Mouse (Mus musculus) telencephalon, adult 2 months (tissue): ENCODE data around the gene Acoxl.

ENCODE experiments used
- DNase-seq: peaks from one replicate; pipeline ENCODE4 v3.0.0-alpha.2; 2011; ENCODE audit warnings: low read depth, low spot score

Acoxl gene

GRCm38 (mm10) chr2:127838576-127838975 is at the start of gene Acoxl:
Gene Acoxl (plus strand): TSS chr2:127838876.
- DNase-seq = no peak

DNA sequence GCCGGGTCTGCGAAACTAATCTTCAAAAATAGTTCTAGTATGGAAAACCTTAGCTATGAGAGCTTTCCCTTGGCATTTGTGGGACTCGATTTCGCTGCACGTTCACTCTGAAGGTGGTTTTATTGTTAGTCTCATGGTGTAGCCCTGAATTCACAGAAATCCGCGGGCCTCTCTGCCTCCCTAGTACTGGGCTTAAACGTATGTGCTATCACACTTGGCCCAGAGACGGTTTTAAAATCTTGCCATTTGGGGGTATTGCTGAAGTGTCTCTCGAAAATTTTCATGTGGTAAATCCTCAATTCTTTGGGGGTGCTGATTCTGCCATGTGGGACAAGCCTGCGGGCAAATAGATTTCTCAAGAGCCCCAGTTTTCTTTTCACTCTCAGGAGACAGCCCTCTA is 49.5 kb upstream of the Acoxl start:
- peak; percentile 2 for DNase-seq

GRCm38 (mm10) chr2:127789651-127790270 is 48.9 kb upstream of the Acoxl start:
- DNase-seq = no peak

DNA sequence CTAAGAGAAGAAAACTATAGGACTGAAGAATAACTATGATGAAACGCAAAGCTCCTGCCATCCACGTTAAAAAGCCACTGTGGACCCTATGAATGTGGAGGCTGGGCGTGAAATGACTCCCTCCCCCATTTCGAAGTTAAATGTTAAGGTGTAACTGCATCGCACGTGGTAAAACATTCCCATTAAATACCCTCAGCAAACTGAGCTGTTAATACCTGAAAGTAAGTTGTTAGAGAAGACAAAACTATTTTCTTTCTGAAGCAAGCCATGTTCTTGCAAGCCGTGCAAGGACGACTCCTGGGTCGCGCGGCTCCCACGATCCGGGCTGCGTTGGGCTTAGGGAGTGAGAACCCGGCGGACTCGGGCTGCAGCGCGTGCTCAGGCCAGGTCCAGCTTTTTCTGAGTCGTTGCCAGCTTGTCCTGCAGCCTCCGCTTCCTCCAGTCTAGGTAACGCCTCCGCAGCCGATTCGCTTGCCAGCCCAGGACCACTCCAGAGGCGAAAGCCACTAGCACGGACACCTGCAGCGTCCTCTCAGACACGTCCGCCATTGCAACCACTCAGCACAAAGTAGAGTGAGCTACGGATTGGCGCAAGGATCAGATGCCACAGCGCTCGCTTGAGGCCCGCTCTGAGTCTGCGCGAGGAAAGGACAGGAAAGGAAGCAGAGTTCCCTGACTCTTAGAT is 46.6 kb upstream of the Acoxl start, which contains the start of gene Mtln:
Mtln (minus strand) TSS at position 570 of the 685 bp plus-strand sequence.
- DNase-seq = peak; percentile 92

- peak; percentile 80 for DNase-seq
These were observed 7.1 kb upstream of the Acoxl start, which contains the start of gene Bub1 for GRCm38 (mm10) chr2:127831401-127832102. Gene Bub1 (minus strand): TSS chr2:127831865.

GRCm38 (mm10) chr2:127832103-127832832 is 6.4 kb upstream of the Acoxl start:
- DNase-seq = no peak

DNA sequence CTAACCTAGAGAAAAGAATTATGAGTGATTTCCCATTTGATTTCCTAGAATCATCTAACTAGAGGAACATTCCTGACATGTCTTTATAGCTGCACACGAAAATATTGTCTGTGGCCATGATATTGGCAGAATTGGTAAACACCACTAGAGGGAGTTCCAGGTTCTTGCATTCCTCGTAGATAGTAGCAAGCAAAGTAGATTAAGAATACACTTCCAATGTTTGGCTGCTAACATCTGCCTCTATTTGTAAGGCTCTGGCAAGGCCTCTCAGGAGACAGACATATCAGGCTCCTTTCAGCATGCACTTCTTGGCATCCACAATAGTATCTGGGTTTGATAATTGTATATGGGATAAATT is 5.9 kb upstream of the Acoxl start:
- DNase-seq = no peak

GRCm38 (mm10) chr2:127839425-127839824 is 749 bp downstream of the Acoxl start:
- no peak for DNase-seq

DNA sequence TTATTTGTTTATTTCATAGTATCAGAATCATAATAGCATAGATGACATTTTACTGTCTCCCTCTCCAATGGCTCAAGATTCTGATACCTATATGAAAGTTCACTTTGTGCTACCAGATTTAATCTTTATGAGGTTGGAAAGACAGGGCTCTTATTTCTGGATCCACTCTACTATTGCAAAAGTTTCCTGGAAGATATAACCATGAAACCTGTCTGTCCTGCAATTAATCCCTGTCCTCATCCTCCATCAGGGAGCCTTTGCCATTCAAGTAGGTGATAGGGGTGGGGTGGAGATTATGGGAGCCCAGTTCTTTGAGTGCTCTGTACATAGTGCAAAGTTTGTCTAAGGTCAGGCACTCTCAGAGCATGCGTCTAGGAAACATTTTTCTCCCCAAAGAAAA is 2.7 kb downstream of the Acoxl start:
- no peak for DNase-seq

DNA sequence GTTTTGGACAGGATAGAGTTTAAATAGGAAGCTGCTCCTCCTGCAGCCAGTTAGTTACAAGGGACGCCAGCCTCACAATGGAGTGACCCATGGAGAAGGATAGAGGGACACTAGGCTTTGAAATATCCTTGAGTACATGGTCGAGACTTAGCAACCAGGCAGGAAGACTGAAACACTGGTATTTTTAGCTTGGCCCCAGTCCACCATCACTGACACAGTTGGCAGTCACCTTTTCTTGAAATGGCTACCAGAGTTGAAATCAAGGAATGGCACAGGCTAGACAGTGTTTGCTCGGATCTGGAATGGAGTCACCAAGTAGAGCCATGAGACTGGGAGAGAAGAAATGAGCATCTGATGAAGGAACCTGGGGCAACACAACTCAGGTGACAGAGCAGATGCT is 3.7 kb downstream of the Acoxl start:
- no peak for DNase-seq

- DNase-seq = no peak
These were observed 6.8 kb downstream of the Acoxl start for GRCm38 (mm10) chr2:127845346-127845982.

GRCm38 (mm10) chr2:127846008-127846407 is 7.3 kb downstream of the Acoxl start:
- DNase-seq = no peak

- no peak for DNase-seq
These were observed 7.9 kb downstream of the Acoxl start for GRCm38 (mm10) chr2:127846571-127846970.

DNA sequence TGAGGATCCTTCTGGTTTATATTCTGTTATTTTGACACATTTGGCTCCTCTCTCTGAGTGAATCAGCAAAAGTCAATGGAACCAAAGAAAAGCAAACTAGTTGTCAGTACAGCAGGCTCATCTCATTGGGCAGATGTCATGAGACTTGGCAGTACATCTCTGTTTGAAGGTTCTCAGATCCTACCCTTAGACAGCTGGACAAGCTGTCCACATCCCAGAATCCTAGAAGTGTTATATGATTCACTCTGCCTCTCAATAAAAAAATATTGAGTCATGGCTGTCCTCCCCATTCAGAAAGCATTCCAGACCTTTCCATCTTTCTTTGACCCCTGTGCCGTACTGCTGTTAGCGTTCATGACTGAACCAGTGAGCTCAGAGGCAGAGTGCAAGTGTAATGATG is 11.7 kb downstream of the Acoxl start:
- no peak for DNase-seq

- DNase-seq = no peak
These were observed 15.8 kb downstream of the Acoxl start for GRCm38 (mm10) chr2:127854332-127854991.

DNA sequence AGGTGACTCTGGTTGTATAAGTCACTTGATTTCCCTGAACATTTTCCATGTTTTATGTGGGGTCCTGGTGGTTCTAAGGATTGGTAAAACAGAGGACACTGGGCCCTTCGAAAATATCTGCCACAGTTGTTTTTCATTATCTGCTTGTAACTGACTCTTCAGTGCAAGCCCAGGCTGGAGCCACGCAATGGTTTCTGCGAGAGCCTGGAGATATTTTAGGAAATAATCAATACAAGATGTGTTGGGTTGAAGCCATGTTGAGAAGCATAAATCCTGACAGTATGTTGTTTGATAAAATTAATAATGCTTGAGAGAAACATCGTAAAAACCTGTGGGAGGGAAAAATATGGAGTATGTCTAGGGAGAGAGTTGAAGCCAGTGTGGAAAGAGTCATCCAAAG is 25.7 kb downstream of the Acoxl start:
- no peak for DNase-seq

DNA sequence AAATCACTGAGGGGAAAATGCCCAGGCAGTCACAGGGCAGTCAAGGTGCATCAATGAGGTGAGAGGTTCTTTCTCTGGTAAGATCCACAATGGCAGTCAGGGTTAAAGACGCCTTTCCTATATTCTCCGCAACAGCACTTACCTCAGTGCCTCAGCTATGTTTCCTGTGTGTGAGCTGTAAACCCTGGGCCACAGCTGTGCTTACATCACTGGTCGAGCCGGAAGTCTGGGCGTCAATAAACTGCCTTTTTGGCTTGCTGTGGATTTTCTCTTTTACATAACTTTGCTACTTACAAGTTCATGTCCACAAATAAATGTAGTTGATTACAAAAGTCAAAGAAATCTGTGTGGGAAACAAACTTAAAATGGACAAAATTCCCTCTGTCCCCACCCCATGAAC is 42.4 kb downstream of the Acoxl start:
- DNase-seq = no peak

- peak; percentile 32 for DNase-seq
These were observed 50.8 kb downstream of the Acoxl start for GRCm38 (mm10) chr2:127889432-127889831.

- no peak for DNase-seq
These were observed 51.3 kb downstream of the Acoxl start for GRCm38 (mm10) chr2:127889979-127890378.

DNA sequence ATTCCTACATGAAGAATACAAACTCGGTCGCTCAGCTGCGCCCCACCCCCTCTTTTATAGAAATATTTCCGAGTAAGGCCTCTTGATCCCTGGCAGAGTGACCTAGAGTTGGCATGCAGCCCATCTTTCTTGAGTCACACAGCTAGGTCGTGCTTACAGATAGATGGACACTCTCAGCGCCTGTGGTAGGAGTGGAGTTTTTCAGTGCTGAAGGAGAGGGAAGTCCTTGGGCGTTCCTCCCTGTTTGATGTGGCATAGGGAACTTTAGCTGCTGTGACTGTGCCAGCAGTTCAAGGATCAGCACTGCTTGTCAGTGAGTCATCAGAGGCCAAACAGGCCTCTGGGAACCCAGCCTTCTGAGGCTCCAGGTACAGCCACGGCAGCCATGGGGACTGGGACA is 51.9 kb downstream of the Acoxl start:
- no peak for DNase-seq

DNA sequence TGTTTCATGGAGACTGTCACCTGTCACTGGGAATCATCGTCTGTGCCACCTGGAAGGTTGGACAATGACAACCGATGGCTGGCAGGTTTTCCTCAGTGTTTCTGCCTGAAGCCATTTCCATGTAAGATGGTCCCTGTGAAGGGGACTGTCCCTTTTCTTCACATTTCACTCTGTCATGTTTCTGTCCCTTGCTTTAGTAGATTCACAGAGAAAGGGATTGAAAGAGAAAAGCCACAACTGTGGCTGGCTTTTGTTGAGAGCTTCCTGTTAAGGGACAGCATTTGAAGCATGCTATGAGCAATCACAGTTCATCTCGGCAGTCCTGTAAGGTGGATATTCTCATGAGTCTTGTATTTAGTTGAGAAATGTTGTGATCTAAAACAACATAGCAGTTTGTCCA is 52.4 kb downstream of the Acoxl start:
- DNase-seq = no peak
